Mouse (Mus musculus) kidney, adult 2 months (tissue): Measurements from ENCODE around the gene Mei4.

Experiments used
- CTCF ChIP-seq: fragments of 200-500 bp; conservative IDR thresholded peaks from 2 replicates; pipeline ENCODE4 v1.5.1; 2011; ENCODE audit warnings: low read depth, mild to moderate bottlenecking, control low read depth, low read length, moderate library complexity, mixed read lengths; ENCODE audit not compliant: insufficient read depth, insufficient read length
- POLR2A ChIP-seq: fragments of 200-500 bp; IDR thresholded peaks from one replicate; pipeline ENCODE4 v1.6.1; 2011; ENCODE audit warnings: low read depth, low read length, control low read depth

GRCm38 (mm10) chr9:82096409-82096808 lies 232.9 kb downstream of the Mei4 start:
- no peak for TF ChIP-seq CTCF
- TF ChIP-seq POLR2A, result no peak
